Mouse (Mus musculus) thymus, postnatal 4 days (tissue): ENCODE measurements at regions not wholly inside any gene's neighbourhood (a gene's known extent, or its start where the extent isn't known, plus 50 kb on each side); places are given as distances from the start of the nearest gene placed in this dataset.

Experiments
- DNase-seq: peaks from one replicate; pipeline ENCODE4 v3.0.0; 2021

DNA sequence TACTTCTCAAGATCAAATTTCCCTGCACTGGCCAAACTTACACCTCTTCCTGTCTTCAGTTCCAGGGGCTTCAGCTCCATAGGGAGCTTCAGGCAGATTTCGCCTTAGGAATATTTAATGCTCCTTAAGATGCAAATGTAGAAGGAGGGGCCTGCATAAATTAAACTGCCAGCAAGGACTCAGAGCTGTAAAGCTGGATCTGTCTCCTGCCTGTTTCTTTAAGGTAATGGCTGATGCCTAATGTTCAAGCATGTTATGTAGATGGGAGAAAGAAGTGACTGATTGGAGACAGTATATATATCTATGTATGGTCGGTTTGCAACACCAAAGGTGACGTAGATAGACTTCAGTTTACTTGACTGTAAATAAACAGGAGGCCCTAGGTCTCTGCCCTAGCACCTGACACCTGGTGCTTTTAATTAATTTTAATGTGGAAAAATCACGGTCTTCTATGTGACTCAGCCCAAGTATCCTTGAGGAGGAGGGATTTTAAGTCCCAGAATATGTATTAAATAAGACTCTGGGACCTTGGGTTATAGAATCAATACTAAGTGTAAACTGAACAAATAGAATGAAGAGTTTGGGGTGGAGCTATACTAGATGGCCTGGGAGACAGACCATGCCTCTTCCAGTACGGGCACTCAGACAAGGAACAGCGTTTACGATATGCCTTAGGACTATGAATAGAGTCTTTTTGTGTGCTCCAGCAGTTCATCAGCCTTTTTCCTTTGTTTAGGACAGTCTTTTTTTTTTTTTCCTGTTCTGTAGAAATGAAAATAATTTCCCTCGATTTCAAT is 651.7 kb upstream of the Lmcd1 start:
- DNase-seq, result no peak

GRCm38 (mm10) chr6:111622481-111623139 is 650.9 kb upstream of the Lmcd1 start:
- no peak for DNase-seq

DNA sequence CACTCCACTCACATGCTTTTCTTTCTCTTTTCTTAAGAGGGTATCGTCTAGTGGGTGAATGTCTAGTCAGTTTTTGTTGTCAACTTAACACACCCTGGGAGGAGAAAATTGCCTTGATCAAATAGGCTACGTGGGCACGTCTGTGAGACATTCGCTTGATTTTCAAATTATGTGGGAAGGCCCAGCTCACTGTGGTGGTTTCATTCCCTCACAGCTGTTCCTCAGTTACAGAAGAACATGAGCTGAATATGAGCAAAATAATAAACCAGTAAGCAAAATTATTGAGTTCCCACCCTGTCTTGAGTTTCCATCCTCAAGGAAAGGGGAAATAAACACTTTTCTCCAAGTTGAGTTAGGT is 650.4 kb upstream of the Lmcd1 start:
- DNase-seq, result no peak

DNA sequence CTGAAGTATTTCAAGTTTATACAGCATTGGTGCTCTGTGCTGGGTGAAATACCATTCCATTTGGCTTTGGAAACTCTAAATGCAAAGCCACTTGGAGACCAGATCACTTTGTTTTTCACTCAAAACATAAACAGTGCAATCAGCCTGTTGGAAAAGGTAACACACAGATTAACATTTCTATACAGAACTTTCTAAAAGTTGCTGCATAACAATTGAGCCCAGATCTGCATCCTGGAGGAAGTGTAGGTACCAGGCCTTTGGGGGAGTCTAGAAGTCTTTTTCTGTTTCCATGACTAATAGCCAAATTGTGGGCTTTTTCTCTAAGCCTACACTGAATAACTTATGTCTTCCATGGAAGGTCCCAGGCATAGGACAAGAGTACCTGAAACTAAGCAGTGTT is 648.1 kb upstream of the Lmcd1 start:
- no peak for DNase-seq

DNA sequence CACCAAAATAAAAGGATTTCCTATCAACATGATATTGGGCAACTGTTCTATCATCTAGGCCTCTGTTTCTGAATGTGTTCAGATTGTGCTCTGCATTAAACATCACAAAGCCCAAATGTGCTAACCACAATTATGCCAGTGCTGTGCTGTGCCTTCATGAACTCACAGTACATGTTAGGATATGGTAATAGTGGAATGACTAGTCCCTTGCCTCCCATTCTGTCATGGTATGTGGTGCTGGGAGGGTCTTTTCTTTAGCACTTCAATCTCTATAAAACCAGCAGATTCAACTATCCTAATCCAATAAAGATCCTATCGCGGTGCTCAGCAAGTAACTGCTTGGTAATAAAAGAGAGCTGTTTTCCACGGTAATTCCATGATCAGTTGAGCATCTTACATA is 620.8 kb upstream of the Lmcd1 start:
- no peak for DNase-seq

DNA sequence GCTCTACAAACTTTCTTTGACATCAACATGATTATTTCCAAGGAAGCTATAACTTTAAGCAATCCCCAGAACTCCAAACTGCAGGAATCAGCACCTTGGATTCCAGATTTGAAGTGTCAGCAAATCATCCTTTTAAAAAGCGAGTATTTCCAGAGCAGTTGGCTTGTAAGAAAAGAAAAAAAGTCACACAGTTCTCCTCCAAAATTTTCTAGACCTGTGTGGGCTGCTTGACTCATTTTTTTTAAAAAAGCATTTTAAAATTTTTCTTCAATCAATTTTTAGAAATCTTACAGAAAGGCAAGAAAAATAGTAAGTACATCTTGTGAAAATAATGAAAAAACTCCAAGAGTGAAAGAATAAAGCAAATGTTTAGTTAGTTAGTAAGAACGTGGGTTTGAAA is 613.6 kb upstream of the Lmcd1 start:
- DNase-seq, result no peak

- DNase-seq, result no peak
Measured at GRCm38 (mm10) chr6:111664603-111665002, 609.0 kb upstream of the Lmcd1 start.

DNA sequence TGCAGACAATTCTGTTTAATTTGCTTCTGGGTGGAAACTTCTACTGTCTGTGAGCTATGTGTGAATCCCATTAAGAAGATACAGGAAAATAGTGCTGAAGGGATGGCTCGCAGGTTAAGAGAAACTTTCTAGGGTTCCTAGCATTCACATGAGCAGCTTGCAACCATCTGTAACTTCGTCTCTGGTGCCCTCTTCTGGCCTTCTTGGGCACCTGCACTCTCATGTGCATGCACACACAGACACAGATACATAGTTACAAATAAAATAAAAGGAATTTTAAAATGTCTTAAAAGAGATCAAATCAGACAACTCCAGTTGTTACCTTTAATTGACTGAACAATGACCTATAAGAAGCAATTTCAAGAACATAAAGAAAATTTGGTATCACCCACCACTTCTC is 588.6 kb upstream of the Lmcd1 start:
- no peak for DNase-seq

GRCm38 (mm10) chr6:111702864-111703263 is 570.7 kb upstream of the Lmcd1 start:
- no peak for DNase-seq

DNA sequence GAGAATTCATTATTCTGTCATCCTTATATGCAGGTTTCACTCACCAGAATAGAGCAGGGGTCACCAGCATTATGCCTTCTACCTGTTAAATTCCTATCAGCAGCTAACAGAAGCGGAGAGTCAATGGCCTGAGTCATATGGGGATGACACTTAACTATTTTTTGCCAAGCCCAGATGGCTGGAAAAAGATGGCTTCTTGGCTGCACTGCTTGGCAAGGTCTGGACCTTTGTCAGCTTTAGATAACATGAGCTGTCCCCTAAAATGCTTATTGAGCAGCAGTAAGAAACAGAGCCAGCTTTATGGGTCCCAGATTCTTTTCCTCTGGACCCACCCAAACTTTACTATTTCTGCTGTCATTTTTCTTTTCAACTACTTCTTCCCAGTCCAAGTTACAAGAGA is 565.3 kb upstream of the Lmcd1 start:
- no peak for DNase-seq

- no peak for DNase-seq
Measured at GRCm38 (mm10) chr6:111725969-111726368, 547.6 kb upstream of the Lmcd1 start.

DNA sequence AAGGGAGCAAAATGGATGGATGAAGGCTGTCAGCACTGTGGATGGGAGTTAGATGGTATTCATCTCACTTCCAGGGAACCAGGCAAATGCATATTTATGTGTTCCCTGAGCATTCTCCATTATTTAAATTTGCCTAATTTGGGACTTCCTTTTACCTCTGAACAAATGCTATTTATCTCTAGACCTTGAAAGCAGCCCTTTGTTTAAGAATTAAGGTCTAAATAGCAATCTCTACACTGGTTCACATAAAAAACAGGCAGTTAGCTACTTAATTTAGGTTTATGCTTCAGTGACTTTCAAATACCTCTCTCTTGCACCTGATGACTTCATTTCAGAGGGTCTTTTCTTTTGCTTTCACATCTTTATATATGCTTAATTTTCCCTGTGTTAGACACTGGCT is 543.2 kb upstream of the Lmcd1 start:
- no peak for DNase-seq

- DNase-seq, result no peak
Measured at GRCm38 (mm10) chr6:111733926-111734325, 539.6 kb upstream of the Lmcd1 start.

DNA sequence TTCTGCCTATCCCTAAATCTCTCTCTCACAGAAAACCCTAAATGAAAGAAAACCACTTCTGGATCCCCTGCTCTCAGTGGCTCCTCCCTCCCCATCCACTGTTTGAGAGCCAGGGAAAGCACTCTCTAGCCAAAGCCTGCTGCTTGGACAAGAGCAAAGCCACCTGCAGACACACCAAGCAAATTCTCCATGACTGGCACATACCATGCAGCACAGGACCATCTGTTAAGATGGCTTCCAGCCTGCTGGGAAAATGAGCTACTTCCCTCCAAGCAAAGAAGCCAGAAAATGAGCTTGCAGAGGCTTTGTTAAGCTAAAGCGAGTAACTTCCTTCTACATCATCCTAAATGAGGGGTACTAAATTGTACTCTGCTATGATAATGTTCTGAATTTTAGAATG is 534.6 kb upstream of the Lmcd1 start:
- no peak for DNase-seq

- no peak for DNase-seq
Measured at GRCm38 (mm10) chr6:111781710-111782481, 491.7 kb upstream of the Lmcd1 start.

GRCm38 (mm10) chr6:111808611-111809010 is 464.9 kb upstream of the Lmcd1 start:
- no peak for DNase-seq

DNA sequence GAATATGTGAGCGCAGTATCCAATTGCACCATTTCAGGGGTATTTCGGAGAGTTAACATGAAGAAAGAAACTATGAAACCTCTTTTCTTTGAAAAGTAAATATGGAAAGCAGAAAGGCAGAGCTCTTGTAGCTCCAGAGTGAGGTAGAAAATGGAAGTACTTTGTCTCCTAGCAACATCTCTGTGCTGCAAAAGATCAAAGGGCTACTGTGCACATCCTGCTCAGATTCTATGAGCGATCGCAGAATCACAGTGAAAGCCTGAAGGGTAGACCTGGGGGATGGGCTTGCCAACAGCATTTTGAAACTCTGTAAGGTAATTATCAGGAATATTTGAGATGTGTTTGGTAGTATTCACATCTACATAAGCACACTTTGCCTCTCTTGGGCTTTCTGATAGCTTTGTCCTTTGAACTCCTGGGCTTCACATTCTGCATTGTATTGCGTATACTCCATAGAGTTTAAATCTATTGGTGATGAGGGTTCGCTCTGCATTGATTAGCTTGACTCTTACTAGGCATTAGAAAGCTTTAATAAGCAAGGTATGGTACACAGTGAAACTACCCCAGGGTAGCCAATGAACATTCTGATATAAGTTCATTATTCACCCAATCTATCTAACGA is 459.5 kb upstream of the Lmcd1 start:
- no peak for DNase-seq

DNA sequence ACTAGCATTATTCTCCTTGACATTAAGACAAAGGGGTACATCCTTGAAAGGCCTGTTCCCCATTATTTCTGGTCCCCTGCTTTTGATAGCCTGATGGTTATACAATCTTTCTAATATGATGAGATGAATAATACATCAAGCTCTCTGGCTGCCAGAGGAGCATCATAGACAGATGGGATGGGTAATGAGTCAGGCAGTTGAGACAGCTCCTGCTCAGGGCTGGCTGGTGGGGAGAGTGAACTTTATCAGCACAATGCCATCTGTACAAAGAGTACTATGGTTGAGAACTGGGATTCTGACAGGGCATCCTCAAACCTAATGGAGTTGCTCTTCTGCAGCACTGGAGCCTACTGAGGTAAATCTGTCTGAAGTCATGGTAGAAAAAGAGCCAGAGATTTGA is 458.4 kb upstream of the Lmcd1 start:
- DNase-seq, result no peak

DNA sequence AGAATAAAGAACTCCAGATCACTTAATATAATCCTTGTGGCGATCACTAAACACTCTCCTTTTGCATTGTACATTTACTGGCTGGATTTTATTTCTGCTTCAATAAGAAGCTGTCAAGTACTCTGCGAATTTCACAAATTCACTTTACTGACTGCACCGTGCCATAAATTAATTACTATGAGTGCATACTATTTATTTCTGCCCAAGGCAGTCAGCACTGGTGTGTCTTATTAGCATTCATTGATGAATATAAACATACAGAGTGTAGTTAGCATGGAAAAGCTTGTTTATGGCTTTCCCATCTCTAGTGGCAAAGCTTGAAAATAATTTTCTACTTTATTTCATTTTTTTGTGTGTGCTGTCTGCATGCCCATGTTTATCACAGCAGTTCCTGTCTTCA is 453.3 kb upstream of the Lmcd1 start:
- no peak for DNase-seq

GRCm38 (mm10) chr6:111844321-111844835 is 429.2 kb upstream of the Lmcd1 start:
- no peak for DNase-seq

- DNase-seq, result no peak
Measured at GRCm38 (mm10) chr6:111866101-111866598, 407.4 kb upstream of the Lmcd1 start.

DNA sequence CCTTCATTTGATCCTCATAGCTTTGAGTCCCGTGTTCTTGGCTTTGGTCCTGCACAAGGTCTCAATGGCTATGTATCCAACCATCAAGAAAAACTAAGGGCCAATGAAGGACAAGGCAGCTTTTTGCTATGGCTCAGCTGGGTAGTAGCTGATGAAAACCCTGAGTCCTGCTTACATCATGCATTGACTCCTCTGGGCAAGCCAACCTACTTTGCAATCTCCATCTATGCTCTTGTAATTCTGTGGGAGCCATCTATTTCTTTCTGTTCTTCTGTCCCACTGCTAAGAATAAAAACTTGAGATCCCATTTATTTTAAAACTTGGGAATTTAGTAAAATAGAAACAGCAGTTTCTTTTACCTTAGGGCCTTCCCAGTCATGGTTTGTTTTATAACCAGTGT is 391.0 kb upstream of the Lmcd1 start:
- DNase-seq, result no peak

DNA sequence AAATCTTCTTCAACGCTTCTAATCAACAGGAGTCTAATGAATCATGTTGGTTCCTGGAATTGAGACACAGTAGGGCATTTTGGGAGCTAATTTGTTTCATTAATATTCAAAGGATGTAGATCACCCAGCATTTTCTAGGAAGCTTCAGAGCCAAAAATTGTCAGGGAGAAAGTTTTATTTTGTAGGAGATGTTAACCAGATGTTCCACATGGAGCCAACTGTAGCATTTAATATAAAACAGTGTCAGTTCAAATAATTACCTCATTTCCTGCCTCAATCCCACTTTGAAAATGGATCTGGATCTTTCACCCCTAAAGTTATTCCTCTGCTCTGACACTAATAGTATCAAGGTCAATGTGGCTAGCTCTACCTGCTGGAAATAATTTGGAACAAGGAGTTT is 389.6 kb upstream of the Lmcd1 start:
- DNase-seq, result no peak
